Mouse (Mus musculus) cerebellum, adult 2 months (tissue): ENCODE data around the gene Agap1.

ENCODE experiments used
- CTCF ChIP-seq: fragments of 200-500 bp; IDR thresholded peaks from 2 replicates; pipeline ENCODE4 v1.5.1; 2011; ENCODE audit warnings: low read depth, mild to moderate bottlenecking, control low read depth, low read length, moderate library complexity, borderline replicate concordance; ENCODE audit not compliant: insufficient read depth
- POLR2A ChIP-seq: fragments of 200-500 bp; IDR thresholded peaks from 2 replicates; pipeline ENCODE4 v1.6.1; 2011; ENCODE audit warnings: low read length, control low read depth, borderline replicate concordance; ENCODE audit not compliant: insufficient read depth

DNA sequence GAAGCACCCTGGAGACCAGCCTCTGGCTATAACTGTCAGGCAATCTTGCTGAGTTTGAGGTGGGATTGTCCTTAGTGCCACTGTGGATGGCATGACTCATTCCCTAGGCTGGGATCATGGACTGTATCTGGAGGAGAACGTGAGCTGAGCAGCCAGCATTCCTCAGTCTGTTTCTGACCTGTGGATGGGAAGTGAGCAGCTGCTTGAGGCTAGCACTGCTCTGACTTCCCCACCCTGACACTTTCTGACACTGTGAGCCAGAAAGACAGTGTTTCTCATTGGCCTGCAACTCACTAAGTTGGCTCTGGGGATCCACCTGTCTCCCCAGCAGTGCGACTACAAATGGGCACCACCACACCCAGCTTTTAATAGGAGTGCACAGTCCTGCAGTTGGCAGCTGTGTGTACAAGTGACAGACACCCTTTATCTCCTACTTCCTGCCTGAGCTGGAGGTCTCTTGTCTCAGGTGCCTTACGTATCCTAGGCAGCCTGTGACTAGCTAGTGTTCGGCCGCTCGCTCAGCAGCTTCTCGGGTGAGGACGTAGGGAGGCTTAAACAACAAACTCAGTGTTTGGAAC lies 55.2 kb downstream of the Agap1 start:
- TF ChIP-seq POLR2A (no peak), CTCF (no peak)
